Mouse (Mus musculus) limb, embryonic 11.5 days (tissue): Measurements from ENCODE around the gene Lrrc27. TPM values are rescaled to one million over a fixed set of nuclear protein-coding genes. Genes with fewer than 3 reads are reported as not detected.

ENCODE experiments used
- ATAC-seq: fragments of 200-750 bp; cut with Nextera tagmentation; 2 replicates; pipeline ENCODE4 v1.8.0; 2017; ENCODE audit warnings: low read depth; ENCODE audit not compliant: insufficient number of reproducible peaks, low FRiP score, low TSS enrichment
- DNase-seq: peaks from one replicate; pipeline ENCODE4 v3.0.0-alpha.2; 2015; ENCODE audit warnings: low spot score
- H3K27ac ChIP-seq: fragments of 300-500 bp; sonication (generic); replicated peaks from 2 replicates; pipeline ENCODE4 v1.5.1; 2014; ENCODE audit warnings: low read depth, mild to moderate bottlenecking, low read length
- H3K27me3 ChIP-seq: fragments of 300-500 bp; sonication (generic); 2 replicates; pipeline ENCODE4 v1.6.1; 2014; ENCODE audit warnings: mild to moderate bottlenecking, low read length, mixed read lengths; ENCODE audit not compliant: control insufficient read depth, insufficient read depth
- H3K36me3 ChIP-seq: fragments of 300-500 bp; sonication (generic); 2 replicates; pipeline ENCODE4 v1.6.1; 2014; ENCODE audit warnings: mild to moderate bottlenecking, low read length, moderate library complexity, mixed read lengths; ENCODE audit not compliant: control insufficient read depth, insufficient read depth
- H3K4me1 ChIP-seq: fragments of 300-500 bp; sonication (generic); 2 replicates; pipeline ENCODE4 v1.6.1; 2014; ENCODE audit warnings: low read length, mixed read lengths; ENCODE audit not compliant: control insufficient read depth, insufficient read depth
- H3K4me2 ChIP-seq: fragments of 300-500 bp; sonication (generic); 2 replicates; pipeline ENCODE4 v1.6.1; 2014; ENCODE audit warnings: low read depth, mild to moderate bottlenecking, moderate library complexity; ENCODE audit not compliant: severe bottlenecking
- H3K4me3 ChIP-seq: fragments of 300-500 bp; sonication (generic); 2 replicates; pipeline ENCODE4 v1.5.1; 2014; ENCODE audit warnings: low read depth, low read length
- H3K9ac ChIP-seq: fragments of 300-500 bp; sonication (generic); 2 replicates; pipeline ENCODE4 v1.6.1; 2014; ENCODE audit warnings: mild to moderate bottlenecking, low read length
- H3K9me3 ChIP-seq: fragments of 300-500 bp; sonication (generic); 2 replicates; pipeline ENCODE4 v1.6.1; 2016; ENCODE audit warnings: low read length; ENCODE audit not compliant: control insufficient read depth
- WGBS: fragments of 180-500 bp; shearing (Covaris S2); extraction: QIAGEN DNeasy Blood & Tissue Kit; methylation state at CpG from one replicate; pipeline ENCODE4 v1.1.7; 2014; 5-methylcytosine and 5-hydroxymethylcytosine counted together
- polyA plus RNA-seq: library from polyadenylated mRNA; unstranded; fragments of >200 nt; fragmentation: Nextera tagmentation; extraction: Ambion mirVana; gene quantifications from 2 replicates; pipeline ENCODE4 v1.2.1, GENCODE M21; 2014

The Lrrc27 gene
- polyA plus RNA-seq, 1 experiment from 2014 or later: 3.2 TPM

- WGBS: 83% methylated on average over 8 of the region's 8 CpGs
- H3K4me2 ChIP-seq: no peak overlapping the region
- no peaks in the 10 kb centered on the region for H3K36me3 ChIP-seq
- H3K27me3 ChIP-seq: no peaks in the 10 kb centered on the region
- H3K9ac ChIP-seq: no peak overlapping the region
- no peak overlapping the region for H3K27ac ChIP-seq
- no peak for DNase-seq
- no peak for ATAC-seq
- H3K9me3 ChIP-seq: no peaks in the 10 kb centered on the region
- no peaks in the 10 kb centered on the region for H3K4me1 ChIP-seq
- no peak overlapping the region for H3K4me3 ChIP-seq
Measured at GRCm38 (mm10) chr7:139266886-139267870, 54.4 kb downstream of the Lrrc27 start.

GRCm38 (mm10) chr7:139270738-139271137 is 58.0 kb downstream of the Lrrc27 start:
- Histone ChIP-seq H3K27me3 (no peaks in the 10 kb centered on the region), H3K4me3 (no peak overlapping the region), H3K9me3 (no peaks in the 10 kb centered on the region), H3K4me1 (0 out of 2 replicates have a peak, but pooled peaks cover 3% of the 10 kb centered on the region), H3K4me2 (no peak overlapping the region), H3K36me3 (no peaks in the 10 kb centered on the region), H3K27ac (no peak overlapping the region), H3K9ac (no peak overlapping the region)
- ATAC-seq (no peak), DNase-seq (no peak)
- WGBS: 73% methylated on average over 1 of the region's 1 CpGs

- H3K36me3 ChIP-seq: no peaks in the 10 kb centered on the region
- H3K4me1 ChIP-seq: 0 out of 2 replicates have a peak, but pooled peaks cover 3% of the 10 kb centered on the region
- no peak for ATAC-seq
- 88% methylated on average over 5 of the region's 5 CpGs for WGBS
- no peaks in the 10 kb centered on the region for H3K27me3 ChIP-seq
- H3K4me2 ChIP-seq: no peak overlapping the region
- no peak overlapping the region for H3K4me3 ChIP-seq
- no peak overlapping the region for H3K9ac ChIP-seq
- no peak overlapping the region for H3K27ac ChIP-seq
- no peak for DNase-seq
- H3K9me3 ChIP-seq: no peaks in the 10 kb centered on the region
Measured at GRCm38 (mm10) chr7:139271871-139272270, 59.1 kb downstream of the Lrrc27 start.

GRCm38 (mm10) chr7:139272639-139273396 is 60.0 kb downstream of the Lrrc27 start:
- H3K4me1 ChIP-seq: 0 out of 2 replicates have a peak, but pooled peaks cover 3% of the 10 kb centered on the region
- H3K9me3 ChIP-seq: no peaks in the 10 kb centered on the region
- WGBS: 41% methylated on average over 1 of the region's 1 CpGs
- no peak overlapping the region for H3K27ac ChIP-seq
- DNase-seq (no peak), ATAC-seq (no peak)
- no peak overlapping the region for H3K4me2 ChIP-seq
- H3K27me3 ChIP-seq: no peaks in the 10 kb centered on the region
- H3K36me3 ChIP-seq: no peaks in the 10 kb centered on the region
- H3K9ac ChIP-seq: no peak overlapping the region
- H3K4me3 ChIP-seq: no peak overlapping the region

- DNase-seq (no peak), ATAC-seq (no peak)
- no peaks in the 10 kb centered on the region for H3K36me3 ChIP-seq
- no peak overlapping the region for H3K27ac ChIP-seq
- H3K27me3 ChIP-seq: no peaks in the 10 kb centered on the region
- no peak overlapping the region for H3K4me3 ChIP-seq
- no peaks in the 10 kb centered on the region for H3K9me3 ChIP-seq
- H3K4me1 ChIP-seq: 0 out of 2 replicates have a peak, but pooled peaks cover 3% of the 10 kb centered on the region
- H3K9ac ChIP-seq: no peak overlapping the region
- 59% methylated on average over 2 of the region's 2 CpGs for WGBS
- H3K4me2 ChIP-seq: no peak overlapping the region
Measured at GRCm38 (mm10) chr7:139273397-139273719, 60.6 kb downstream of the Lrrc27 start.

GRCm38 (mm10) chr7:139275586-139275985 is 62.8 kb downstream of the Lrrc27 start:
- no peak overlapping the region for H3K27ac ChIP-seq
- H3K9ac ChIP-seq: no peak overlapping the region
- 0 out of 2 replicates have a peak, but pooled peaks cover 3% of the 10 kb centered on the region for H3K4me1 ChIP-seq
- 77% methylated on average over 10 of the region's 10 CpGs for WGBS
- DNase-seq (no peak), ATAC-seq (no peak)
- H3K27me3 ChIP-seq: no peaks in the 10 kb centered on the region
- no peaks in the 10 kb centered on the region for H3K9me3 ChIP-seq
- no peaks in the 10 kb centered on the region for H3K36me3 ChIP-seq
- no peak overlapping the region for H3K4me3 ChIP-seq
- H3K4me2 ChIP-seq: no peak overlapping the region

- DNase-seq (no peak), ATAC-seq (no peak)
- 89% methylated on average over 10 of the region's 10 CpGs for WGBS
- Histone ChIP-seq H3K27me3 (no peaks in the 10 kb centered on the region), H3K4me1 (0 out of 2 replicates have a peak, but pooled peaks cover 3% of the 10 kb centered on the region), H3K27ac (no peak overlapping the region), H3K9ac (no peak overlapping the region), H3K9me3 (no peaks in the 10 kb centered on the region), H3K4me2 (no peak overlapping the region), H3K36me3 (no peaks in the 10 kb centered on the region), H3K4me3 (no peak overlapping the region)
Measured at GRCm38 (mm10) chr7:139276150-139276549, 63.4 kb downstream of the Lrrc27 start.

GRCm38 (mm10) chr7:139277536-139277935 is 64.7 kb downstream of the Lrrc27 start:
- 0 out of 2 replicates have a peak, but pooled peaks cover 3% of the 10 kb centered on the region for H3K4me1 ChIP-seq
- DNase-seq (no peak), ATAC-seq (no peak)
- no peaks in the 10 kb centered on the region for H3K9me3 ChIP-seq
- no peaks in the 10 kb centered on the region for H3K36me3 ChIP-seq
- H3K9ac ChIP-seq: no peak overlapping the region
- H3K27me3 ChIP-seq: no peaks in the 10 kb centered on the region
- H3K27ac ChIP-seq: no peak overlapping the region
- no peak overlapping the region for H3K4me3 ChIP-seq
- 83% methylated on average over 7 of the region's 7 CpGs for WGBS
- no peak overlapping the region for H3K4me2 ChIP-seq
